Mouse (Mus musculus) retina, embryonic 14.5 days (tissue): ENCODE results near the gene Cacng2.
"Not testable (repeated sequence)": the region's sequence is repeated elsewhere in the genome, so short reads cannot be mapped to it uniquely, and the experiment has no call there.

Source experiments
- DNase-seq: peaks from one replicate; pipeline ENCODE4 v3.0.0-alpha.2; 2015; ENCODE audit warnings: low spot score

Gene Cacng2

GRCm38 (mm10) chr15:78008206-78008605 is 111.6 kb downstream of the Cacng2 start:
- not testable (repeated sequence) for DNase-seq

GRCm38 (mm10) chr15:78003929-78004328 is 115.9 kb downstream of the Cacng2 start:
- no peak for DNase-seq

DNA sequence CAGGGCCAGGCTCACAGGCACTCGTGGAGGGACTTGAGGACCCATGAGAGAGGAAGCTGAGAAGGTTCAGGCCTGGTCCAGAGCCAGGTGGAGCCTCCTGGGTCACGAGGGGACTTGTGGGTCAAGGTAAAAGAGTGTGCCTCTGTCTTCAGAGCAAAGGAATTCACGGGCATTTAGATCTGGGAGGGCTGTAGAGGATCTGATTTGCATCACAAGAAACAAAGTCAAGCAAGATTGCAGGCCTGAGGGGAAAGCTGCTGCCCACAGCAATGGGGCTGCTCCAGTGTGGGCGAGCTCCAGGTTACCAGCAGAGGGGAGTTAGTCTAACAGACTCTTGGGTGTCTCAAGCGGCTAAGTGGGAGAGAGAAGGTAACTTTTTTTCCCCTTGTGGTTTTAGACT is 118.4 kb downstream of the Cacng2 start:
- no peak for DNase-seq

- DNase-seq: no peak
Measured at GRCm38 (mm10) chr15:77988541-77988940, 131.3 kb downstream of the Cacng2 start.

DNA sequence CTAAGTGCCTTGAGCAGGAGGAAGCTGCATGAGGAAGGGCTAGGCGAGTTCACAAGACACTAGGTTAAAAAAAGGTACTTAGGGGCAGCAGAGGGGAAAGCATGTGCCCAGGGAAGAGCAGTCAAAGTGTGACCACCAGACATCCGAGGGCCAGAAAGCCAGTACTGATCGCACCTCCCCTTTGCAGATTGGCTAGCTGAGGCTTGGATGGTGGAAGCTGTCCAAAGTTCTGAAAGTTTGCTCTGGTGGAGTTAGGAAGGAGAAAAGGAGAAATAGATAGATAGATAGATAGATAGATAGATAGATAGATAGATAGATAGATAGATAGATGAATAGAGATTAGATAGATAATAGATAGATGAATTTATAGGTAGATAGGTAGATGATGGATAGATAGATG is 136.4 kb downstream of the Cacng2 start:
- DNase-seq: no peak

DNA sequence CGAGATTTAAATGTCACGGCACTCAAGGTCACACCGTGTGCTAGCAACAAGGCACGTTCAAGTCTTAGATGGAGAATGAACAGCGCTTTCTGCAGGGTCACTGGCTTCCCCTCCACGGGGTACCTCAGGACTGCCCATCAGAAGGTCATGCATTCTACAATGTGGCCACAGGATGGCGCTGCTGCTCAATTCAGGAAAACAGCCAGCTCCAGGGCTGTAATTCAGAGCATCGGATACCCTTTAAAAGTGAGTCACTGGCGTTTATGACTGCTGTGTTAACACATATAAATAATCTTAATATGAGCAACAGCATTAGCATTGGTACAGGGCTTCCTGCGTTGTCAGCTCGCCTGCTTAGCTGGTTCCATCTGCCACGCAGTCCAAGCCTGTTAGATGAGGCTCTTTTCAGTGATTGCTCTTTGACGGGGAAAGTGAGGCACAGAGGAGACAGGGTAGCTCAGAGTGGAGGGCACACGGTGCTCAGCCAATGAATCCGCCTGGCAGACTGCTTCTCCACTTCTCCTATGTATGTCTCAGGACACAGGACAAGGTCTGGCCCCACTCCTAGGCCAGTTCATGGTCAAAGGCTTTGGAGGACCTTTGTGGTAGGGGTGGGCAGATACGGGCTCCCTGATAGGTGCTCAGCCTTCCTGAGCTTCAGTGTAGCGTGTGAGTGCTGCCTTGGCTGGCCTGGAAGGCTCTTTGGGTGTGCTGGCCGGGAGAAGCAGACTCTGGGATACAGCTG is 137.5 kb downstream of the Cacng2 start:
- DNase-seq: peak; percentile 86

- DNase-seq: no peak
Measured at GRCm38 (mm10) chr15:77981181-77981680, 138.6 kb downstream of the Cacng2 start.

DNA sequence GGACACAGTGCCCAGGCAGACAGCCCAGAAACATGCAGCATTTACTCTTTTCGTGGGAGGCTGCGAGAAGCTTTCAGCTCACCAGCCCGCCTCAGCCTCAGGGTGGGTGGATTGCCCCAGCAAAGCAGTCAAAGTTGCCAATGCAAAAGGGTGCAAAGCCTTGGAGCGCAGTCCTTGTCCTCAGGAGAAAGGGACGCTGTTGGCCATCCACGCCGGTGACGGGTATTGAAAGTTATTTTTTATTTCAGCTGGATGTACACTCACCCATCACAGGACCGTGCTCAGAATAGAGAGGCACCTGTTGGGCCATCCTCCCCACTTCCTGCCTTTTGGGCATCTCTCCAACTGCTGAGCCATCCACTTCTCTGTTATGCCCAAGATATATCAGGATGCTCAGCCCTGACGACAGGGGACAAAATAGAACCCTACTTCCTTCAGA is 140.4 kb downstream of the Cacng2 start:
- DNase-seq: no peak

- no peak for DNase-seq
Measured at GRCm38 (mm10) chr15:77977663-77978062, 142.2 kb downstream of the Cacng2 start.

GRCm38 (mm10) chr15:77974165-77974841 is 145.5 kb downstream of the Cacng2 start:
- no peak for DNase-seq

DNA sequence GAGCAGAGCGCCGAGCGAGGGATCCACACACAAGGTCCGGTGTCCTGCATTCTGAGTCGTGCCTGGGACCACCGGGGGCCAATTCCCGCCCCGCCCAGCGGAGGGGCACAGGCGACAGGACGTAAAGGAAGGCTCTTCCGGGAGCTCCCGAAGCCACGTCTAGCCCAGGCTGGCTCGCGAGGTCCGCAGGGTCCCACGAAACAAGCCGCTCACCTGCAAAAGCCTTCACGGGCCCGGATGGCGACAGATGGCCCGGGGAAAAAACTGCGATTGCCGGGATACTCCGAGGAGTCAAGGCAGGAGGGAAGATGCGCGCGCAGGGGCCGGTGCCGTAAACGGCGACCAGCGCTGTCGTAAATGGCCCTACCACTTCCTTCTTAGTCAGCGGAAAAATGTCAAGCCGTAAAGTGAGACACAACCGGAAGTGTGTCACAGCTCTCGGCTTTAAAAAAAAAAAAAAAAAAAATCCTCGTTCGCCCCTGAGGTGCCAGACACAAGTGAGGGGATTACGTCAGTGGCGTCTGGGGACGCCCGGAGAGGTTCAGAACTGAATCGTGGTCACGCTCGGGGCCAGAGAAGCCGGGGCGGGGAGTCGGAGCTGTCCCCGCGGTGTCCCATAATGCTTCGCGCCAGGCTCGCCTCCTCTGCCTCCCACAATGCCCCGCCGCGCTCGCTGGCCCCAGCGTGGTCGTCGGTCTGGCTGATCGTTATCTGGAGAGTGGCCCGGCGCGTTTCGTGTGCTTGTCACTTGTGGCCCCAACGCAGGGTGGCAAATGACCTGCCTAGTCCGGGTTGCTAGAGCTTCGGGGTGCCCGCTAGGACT is 149.1 kb downstream of the Cacng2 start, which contains the start of gene Eif3d:
Gene Eif3d (minus strand): TSS at position 344 of the 823 bp plus-strand sequence.
- peak; percentile 97 for DNase-seq

GRCm38 (mm10) chr15:77969940-77970469 is 149.8 kb downstream of the Cacng2 start:
- DNase-seq: no peak

GRCm38 (mm10) chr15:77965117-77965528 is 154.7 kb downstream of the Cacng2 start:
- DNase-seq: no peak

DNA sequence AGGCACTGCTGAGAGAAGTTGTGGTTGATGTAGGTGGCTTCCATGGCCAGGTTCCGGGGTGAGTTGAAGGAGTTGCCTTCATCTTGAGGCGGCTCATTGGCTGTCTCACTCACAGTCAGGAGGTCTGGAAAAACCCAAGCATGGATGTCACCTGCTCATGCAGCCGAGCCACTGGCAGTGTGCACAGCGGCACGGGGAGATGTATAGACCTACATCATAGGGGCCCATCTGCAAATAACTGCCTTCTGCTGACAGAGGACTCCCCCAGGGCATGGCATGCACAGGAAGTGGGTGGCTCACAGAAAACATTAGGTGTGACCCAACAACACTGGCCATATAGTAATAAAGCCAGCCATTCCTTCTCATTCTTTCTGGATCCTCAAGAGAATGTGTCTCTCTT is 157.4 kb downstream of the Cacng2 start:
- no peak for DNase-seq

DNA sequence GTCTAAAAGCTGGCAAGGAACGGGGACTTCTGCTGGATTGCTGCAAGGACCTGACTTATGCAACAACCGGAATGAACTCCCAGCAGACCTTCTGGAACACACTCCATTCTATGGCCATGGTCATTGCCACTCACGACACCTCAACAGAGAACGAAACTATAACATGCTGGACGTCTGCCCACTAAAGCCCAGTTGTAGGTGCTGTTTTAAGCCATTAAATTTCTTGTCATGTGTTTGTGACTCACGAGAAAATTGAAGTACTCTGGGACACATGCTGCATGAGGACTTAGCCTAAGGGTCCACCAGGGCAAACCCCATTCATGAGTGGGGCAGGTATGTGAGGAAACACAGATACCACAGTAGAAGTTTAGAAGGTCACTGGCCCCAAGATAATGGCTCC is 159.1 kb downstream of the Cacng2 start:
- DNase-seq: no peak

DNA sequence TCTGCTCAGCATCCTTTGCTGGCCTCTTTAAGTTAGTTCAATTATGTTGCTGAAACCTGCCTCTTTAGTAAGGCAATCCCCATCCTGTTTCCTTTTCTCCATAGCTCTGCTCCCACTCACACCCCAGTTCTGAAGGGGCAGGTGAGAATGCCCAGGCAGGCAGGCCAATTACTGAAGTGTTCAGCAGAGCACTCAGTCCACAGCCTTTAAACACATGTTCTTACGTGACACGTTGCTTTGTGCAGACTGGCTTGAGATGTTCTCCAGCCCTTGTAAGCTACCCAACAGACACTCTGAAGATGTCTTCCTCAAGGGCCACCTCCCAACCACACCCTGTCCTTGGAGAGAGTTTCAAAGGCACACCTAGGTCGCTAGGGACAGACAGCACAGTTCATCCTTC is 161.8 kb downstream of the Cacng2 start:
- no peak for DNase-seq

- DNase-seq: no peak
Measured at GRCm38 (mm10) chr15:77957625-77958024, 162.2 kb downstream of the Cacng2 start.

GRCm38 (mm10) chr15:77956404-77956901 is 163.4 kb downstream of the Cacng2 start, which contains the start of gene Foxred2:
Gene Foxred2 (minus strand): TSS chr15:77956722.
- DNase-seq: peak; percentile 87

DNA sequence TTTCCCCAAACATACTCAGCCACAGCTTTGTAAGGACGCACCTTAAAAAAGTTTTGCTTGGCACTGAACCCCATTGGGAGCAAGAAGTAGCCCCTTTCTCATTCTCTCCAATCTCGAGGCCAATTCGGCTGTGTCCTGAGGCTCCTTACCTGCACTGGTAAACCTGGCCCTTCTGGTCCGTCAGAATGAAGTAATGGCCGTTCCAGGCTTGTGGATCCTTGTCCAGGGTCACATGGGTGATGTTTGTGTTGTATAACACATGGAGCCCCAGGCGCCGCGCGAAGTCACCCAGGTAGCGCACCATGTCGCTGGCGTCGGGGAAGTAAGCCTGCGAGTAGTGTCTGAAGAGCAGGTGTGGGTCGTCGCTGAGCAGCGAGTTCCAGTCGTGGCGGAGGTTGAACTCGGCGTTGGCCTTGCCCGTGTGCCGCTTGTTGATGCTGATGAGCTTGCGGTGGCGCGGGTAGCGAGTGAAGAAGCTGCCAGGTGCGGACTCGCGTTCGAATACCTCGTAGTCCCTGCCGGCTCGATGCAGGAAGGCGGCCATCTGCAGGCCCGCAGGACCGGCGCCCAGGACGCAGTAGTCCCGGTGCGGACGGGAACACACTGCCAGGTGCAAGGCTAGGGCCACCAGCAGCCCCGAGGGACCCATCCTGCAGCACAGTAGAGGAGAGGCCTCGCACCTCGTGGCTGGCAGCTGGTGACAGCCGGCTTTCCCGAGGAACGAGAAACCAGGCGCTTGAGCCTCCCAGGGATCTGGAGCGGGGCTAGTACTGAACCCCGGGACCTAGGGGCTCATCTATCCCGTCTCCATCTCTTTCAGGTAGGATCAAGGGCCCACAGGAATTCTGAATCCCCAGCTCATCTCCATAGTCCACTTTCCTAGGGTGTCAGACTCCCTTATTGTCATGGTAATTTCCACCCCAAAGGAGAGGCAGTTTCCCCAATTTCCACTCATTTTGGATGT is 164.1 kb downstream of the Cacng2 start:
- peak; percentile 35 for DNase-seq

DNA sequence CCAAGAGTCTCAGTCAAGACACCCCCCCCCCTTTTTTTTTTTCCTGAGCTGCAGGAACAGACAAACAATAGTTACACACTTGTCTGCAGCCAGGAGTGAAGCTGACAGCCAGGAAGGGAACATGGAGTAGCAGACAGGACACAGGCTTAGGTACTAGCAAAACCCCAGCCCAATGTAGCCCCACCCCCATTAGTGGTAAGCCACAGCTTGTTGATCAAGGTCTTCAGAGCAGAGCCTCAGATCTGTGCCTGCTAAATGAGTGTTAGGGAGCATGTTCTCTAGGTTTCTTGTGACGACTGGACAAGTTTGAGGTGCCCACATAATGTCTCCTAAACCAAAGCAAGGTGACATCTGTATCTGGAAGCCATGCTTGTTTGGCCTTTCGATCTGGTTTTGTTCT is 165.5 kb downstream of the Cacng2 start:
- no peak for DNase-seq

DNA sequence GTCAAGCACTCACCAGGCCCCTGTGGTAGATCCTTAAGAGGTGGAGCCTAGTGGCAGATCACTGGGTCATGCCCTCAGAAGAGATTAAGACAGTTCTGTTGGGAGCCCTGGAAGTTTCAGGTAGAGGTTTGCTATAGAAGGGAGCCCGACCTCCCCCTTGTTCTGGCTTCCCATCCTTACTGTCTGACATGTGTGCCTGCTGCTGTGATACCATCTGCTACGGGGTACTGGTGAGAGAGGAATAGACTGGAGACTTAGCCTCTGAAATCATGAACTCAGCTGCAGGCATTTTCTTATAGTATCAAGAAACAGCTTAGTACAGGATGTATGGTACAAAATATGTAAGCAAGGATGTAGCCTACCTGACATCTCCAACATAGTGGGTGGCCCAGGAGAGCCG is 166.9 kb downstream of the Cacng2 start:
- DNase-seq: no peak
